Mouse (Mus musculus) bone marrow, adult 2 months (tissue): ENCODE results near the gene Numbl.

ENCODE experiments used
- CTCF ChIP-seq: fragments of 200-500 bp; IDR thresholded peaks from 2 replicates; pipeline ENCODE4 v1.5.1; 2011; ENCODE audit warnings: low read length, control low read depth; ENCODE audit not compliant: control insufficient read depth, insufficient read depth
- POLR2A ChIP-seq: fragments of 200-500 bp; IDR thresholded peaks from 2 replicates; pipeline ENCODE4 v1.6.1; 2011; ENCODE audit warnings: low read depth, mild to moderate bottlenecking, control low read depth, low read length, borderline replicate concordance; ENCODE audit not compliant: control insufficient read depth

DNA sequence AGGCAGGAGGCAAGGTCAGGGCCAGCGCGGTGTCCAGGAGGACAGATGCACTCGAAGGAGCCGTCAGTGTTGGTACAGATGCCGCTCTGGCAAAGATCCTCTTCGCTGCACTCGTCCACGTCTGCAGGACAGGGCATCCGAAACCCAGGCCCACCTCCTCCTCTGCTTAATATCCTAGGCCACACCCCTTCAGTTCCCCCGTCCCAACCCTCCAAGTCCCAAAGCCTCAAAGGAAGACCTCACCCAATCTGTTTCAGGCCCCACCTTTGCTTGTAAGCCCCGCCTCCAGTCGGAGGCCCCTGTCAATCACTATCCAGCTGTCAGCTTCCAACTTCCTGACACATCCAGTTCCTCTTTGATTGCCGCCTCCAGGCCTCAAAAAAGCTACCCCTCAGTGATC lies 64.1 kb downstream of the Numbl start:
- TF ChIP-seq POLR2A (no peak), CTCF (no peak)
